Mouse (Mus musculus) CH12.LX (cell line): Measurements from ENCODE around the gene Dnm3. TPM values are rescaled to one million over a fixed set of nuclear protein-coding genes. Genes with fewer than 3 reads are reported as not detected.
A peak's percentile ranks its signal among the peaks of the same experiment; 100 is the strongest.

Experiments used
- DNase-seq: peaks from one replicate; pipeline ENCODE4 v3.0.0-alpha.2; 2013; ENCODE audit errors: extremely low read depth
- H3K27ac ChIP-seq: 2 replicates; pipeline ENCODE4 v1.5.1; 2012; ENCODE audit warnings: low read depth, mild to moderate bottlenecking, control low read depth, moderate library complexity; ENCODE audit not compliant: insufficient read depth
- H3K27me3 ChIP-seq: replicated peaks from 2 replicates; pipeline ENCODE3; 2012; ENCODE audit warnings: inconsistent platforms
- H3K36me3 ChIP-seq, 2 experiments: replicated peaks in 1 of 2; 2 replicates each; pipeline versions ENCODE3 to v1.6.1; 2012; ENCODE audit warnings: inconsistent platforms in 1 of 2, low read length in 1 of 2, mild to moderate bottlenecking in 1 of 2, mixed read lengths in 1 of 2, moderate library complexity in 1 of 2; ENCODE audit not compliant: control insufficient read depth in 1 of 2, insufficient read depth in 1 of 2
- H3K4me1 ChIP-seq, 2 experiments: 2 replicates each; pipeline ENCODE4 v1.6.1; 2012; ENCODE audit warnings: inconsistent platforms in 1 of 2, moderate library complexity in 1 of 2; ENCODE audit not compliant: insufficient read depth in 2 of 2, control insufficient read depth in 1 of 2
- H3K4me2 ChIP-seq: 2 replicates; pipeline ENCODE4 v1.6.1; 2012; ENCODE audit warnings: low read depth, mild to moderate bottlenecking, control low read depth; ENCODE audit not compliant: poor library complexity, insufficient read depth, severe bottlenecking
- H3K4me3 ChIP-seq, 3 experiments: fragments of 150-350 bp in 1 of 3; sonication (generic) in 1 of 3; replicated peaks in 1 of 3; 2 replicates each; pipeline versions ENCODE3 to v1.5.1; 2011 to 2012; ENCODE audit warnings: low read depth in 2 of 3, low read length in 2 of 3, mild to moderate bottlenecking in 2 of 3, moderate library complexity in 2 of 3, control low read depth in 1 of 3, improper control_type of control experiment in 1 of 3, inconsistent platforms in 1 of 3, mixed read lengths in 1 of 3; ENCODE audit not compliant: poor library complexity in 1 of 3
- H3K79me2 ChIP-seq: replicated peaks from 2 replicates; pipeline ENCODE4 v1.6.1; 2012; ENCODE audit warnings: mild to moderate bottlenecking, moderate library complexity; ENCODE audit not compliant: control insufficient read depth, poor library complexity, insufficient read depth, severe bottlenecking; ENCODE audit errors: extremely low read depth
- H3K9ac ChIP-seq: 2 replicates; pipeline ENCODE4 v1.6.1; 2012; ENCODE audit warnings: low read depth, mild to moderate bottlenecking, control low read depth, moderate library complexity; ENCODE audit not compliant: insufficient read depth
- H3K9me3 ChIP-seq: replicated peaks from 2 replicates; pipeline ENCODE3; 2012; ENCODE audit warnings: low read length, inconsistent platforms, mixed read lengths
- CTCF ChIP-seq, 2 experiments: IDR thresholded peaks in 1 of 2; conservative IDR thresholded peaks in 1 of 2; 2 replicates each; pipeline ENCODE4 v1.5.1; 2011 to 2012; ENCODE audit warnings: low read depth in 2 of 2, low read length in 2 of 2, improper control_type of control experiment in 1 of 2, inconsistent platforms in 1 of 2, mild to moderate bottlenecking in 1 of 2, moderate library complexity in 1 of 2
- ELF1 ChIP-seq: IDR thresholded peaks from 2 replicates; pipeline ENCODE4 v1.6.1; 2014; ENCODE audit warnings: low read depth, mild to moderate bottlenecking, inconsistent platforms, low read length, improper control_type of control experiment
- ETS1 ChIP-seq: conservative IDR thresholded peaks from 2 replicates; pipeline ENCODE4 v1.6.1; 2012; ENCODE audit warnings: low read depth, mild to moderate bottlenecking, inconsistent platforms, low read length, improper control_type of control experiment, moderate library complexity
- GABPA ChIP-seq: IDR thresholded peaks from 2 replicates; pipeline ENCODE4 v1.6.1; 2012; ENCODE audit warnings: low read depth, low read length, improper control_type of control experiment, inconsistent platforms; ENCODE audit not compliant: insufficient replicate concordance
- IRF4 ChIP-seq: IDR thresholded peaks from 2 replicates; pipeline ENCODE4 v1.6.1; 2014; ENCODE audit warnings: low read depth, mild to moderate bottlenecking, inconsistent platforms, low read length, improper control_type of control experiment
- JUN ChIP-seq: IDR thresholded peaks from 2 replicates; pipeline ENCODE4 v1.6.1; 2011; ENCODE audit warnings: low read depth, mild to moderate bottlenecking, low read length, improper control_type of control experiment, moderate library complexity; ENCODE audit not compliant: insufficient read depth
- JUND ChIP-seq: conservative IDR thresholded peaks from 2 replicates; pipeline ENCODE4 v1.6.1; 2011; ENCODE audit warnings: low read depth, low read length, improper control_type of control experiment
- MEF2A ChIP-seq: IDR thresholded peaks from 2 replicates; pipeline ENCODE4 v1.6.1; 2014; ENCODE audit warnings: low read depth, mild to moderate bottlenecking, inconsistent platforms, low read length, improper control_type of control experiment, borderline replicate concordance
- MYC ChIP-seq: IDR thresholded peaks from 2 replicates; pipeline ENCODE4 v1.6.1; 2011; ENCODE audit warnings: low read depth, mild to moderate bottlenecking, improper control_type of control experiment, low read length
- NRF1 ChIP-seq: IDR thresholded peaks from 2 replicates; pipeline ENCODE4 v1.6.1; 2014; ENCODE audit warnings: low read depth, mild to moderate bottlenecking, inconsistent platforms, low read length, improper control_type of control experiment, moderate library complexity
- PAX5 ChIP-seq: IDR thresholded peaks from 2 replicates; pipeline ENCODE4 v1.6.1; 2012; ENCODE audit warnings: low read length, inconsistent platforms, mixed read lengths
- POLR2A ChIP-seq: IDR thresholded peaks from 2 replicates; pipeline ENCODE4 v1.6.1; 2011; ENCODE audit warnings: low read depth, mild to moderate bottlenecking, improper control_type of control experiment, low read length
- RAD21 ChIP-seq: IDR thresholded peaks from 2 replicates; pipeline ENCODE4 v1.6.1; 2011; ENCODE audit warnings: low read depth, mild to moderate bottlenecking, low read length, improper control_type of control experiment, moderate library complexity
- SIN3A ChIP-seq: IDR thresholded peaks from 2 replicates; pipeline ENCODE4 v1.6.1; 2012; ENCODE audit warnings: low read length, improper control_type of control experiment, inconsistent platforms
- SMC3 ChIP-seq: IDR thresholded peaks from 2 replicates; pipeline ENCODE4 v1.6.1; 2011; ENCODE audit warnings: low read depth, low read length, improper control_type of control experiment
- TBP ChIP-seq: conservative IDR thresholded peaks from 2 replicates; pipeline ENCODE4 v1.6.1; 2011; ENCODE audit warnings: low read depth, low read length, improper control_type of control experiment
- TCF12 ChIP-seq: IDR thresholded peaks from 2 replicates; pipeline ENCODE4 v1.6.1; 2014; ENCODE audit warnings: low read depth, mild to moderate bottlenecking, inconsistent platforms, low read length, improper control_type of control experiment
- UBTF ChIP-seq: IDR thresholded peaks from 2 replicates; pipeline ENCODE4 v1.6.1; 2012; ENCODE audit warnings: low read depth, mild to moderate bottlenecking, inconsistent platforms, low read length, improper control_type of control experiment, moderate library complexity
- USF1 ChIP-seq: IDR thresholded peaks from 2 replicates; pipeline ENCODE4 v1.6.1; 2014; ENCODE audit warnings: low read depth, mild to moderate bottlenecking, inconsistent platforms, low read length, improper control_type of control experiment
- USF2 ChIP-seq: conservative IDR thresholded peaks from 2 replicates; pipeline ENCODE4 v1.6.1; 2011; ENCODE audit warnings: low read depth, low read length, improper control_type of control experiment
- ZC3H11A ChIP-seq: IDR thresholded peaks from 2 replicates; pipeline ENCODE4 v1.6.1; 2012; ENCODE audit warnings: low read depth, mild to moderate bottlenecking, inconsistent platforms, low read length, improper control_type of control experiment
- ZMIZ1 ChIP-seq: IDR thresholded peaks from 2 replicates; pipeline ENCODE4 v1.6.1; 2012; ENCODE audit warnings: low read depth, mild to moderate bottlenecking, inconsistent platforms, low read length, improper control_type of control experiment
- dilution Hi-C: fragments of 300-500 bp; cut with MboI; formaldehyde crosslinking; loops from 2 replicates; pipeline ENCODE4 v1.14.3; 2020; ENCODE audit warnings: low sequenced_read_pairs; ENCODE audit not compliant: extremely low pct_unique_long_range_greater_than_20kb, extremely low pct_ligation_motif_present
- in situ Hi-C: fragments of 300-500 bp; cut with MboI; formaldehyde crosslinking; loops from 3 replicates; pipeline ENCODE4 v1.14.3; 2019; ENCODE audit warnings: low sequenced_read_pairs, low pct_ligation_motif_present, low pct_unique_long_range_greater_than_20kb, mixed read lengths
- polyA plus RNA-seq: library from polyadenylated mRNA; unstranded; fragments of >175 nt; gene quantifications from 2 replicates; pipeline ENCODE4 v1.2.1, GENCODE M21; 2012; ENCODE audit warnings: low read depth; ENCODE audit not compliant: insufficient read length
- total RNA-seq, 2 experiments: library from RNA; depleted of rRNA; stranded (reverse); fragments of 300-350 nt in 1 of 2; fragments of >200 nt in 1 of 2; gene quantifications; 2 replicates each; pipeline ENCODE4 v1.2.3; 2012 to 2014

The Dnm3 gene
- total and polyA plus RNA-seq, 3 experiments: 3.6 to 9.5 (median 6.9) TPM

DNA sequence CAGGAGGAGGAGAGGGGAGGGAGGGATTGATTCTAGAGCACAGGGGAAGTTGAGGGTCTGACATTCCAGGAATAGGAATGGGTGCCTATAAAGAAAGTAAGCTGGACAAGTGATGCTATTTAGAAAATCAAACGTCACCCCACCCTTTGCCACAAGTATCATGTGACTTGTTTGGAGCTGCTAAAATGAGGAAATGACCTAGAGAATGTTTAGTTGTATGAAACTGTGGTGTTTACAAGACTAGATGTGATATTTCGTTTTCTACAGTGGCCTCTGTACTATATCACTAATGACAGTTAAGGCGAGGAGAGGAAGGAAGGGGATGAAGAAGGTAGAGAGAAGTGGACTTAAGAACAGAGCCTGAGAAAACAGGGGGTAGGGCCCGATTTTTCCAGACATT lies 479.1 kb downstream of the Dnm3 start:
- Histone ChIP-seq H3K79me2 (no peaks in the 10 kb centered on the region), H3K4me3 (no peak overlapping the region), H3K27me3 (no peaks in the 10 kb centered on the region), H3K4me1 (peaks cover 14 to 24% of the 10 kb centered on the region in 2 experiments), H3K9me3 (no peaks in the 10 kb centered on the region), H3K36me3 (peaks cover 0 to 3% of the 10 kb centered on the region in 2 experiments), H3K4me2 (peak overlapping the region; percentile 44; the same call in 1 of the 2 replicates), H3K27ac (no peak overlapping the region)
- DNase-seq: peak; percentile 39
- dilution Hi-C loops: no loop called here
- in situ Hi-C loops: no loop called here
- no peak for TF ChIP-seq CTCF (conservative IDR thresholded peaks at IDR 0.05 in 1 of 2, IDR thresholded peaks at IDR 0.05 in 1 of 2; ENCODE audit: low read depth in 2 of 2, low read length in 2 of 2)
- TF ChIP-seq ELF1: 0 out of 2 replicates have a peak, but pooled peaks have one; percentile 4
- no peak for TF ChIP-seq USF2
- TF ChIP-seq USF1: peak; percentile 50
- no peak for TF ChIP-seq JUND
- TF ChIP-seq NRF1: no peak
- TF ChIP-seq, all 38 proteins: peak for 2
- H3K9ac ChIP-seq: 0 out of 2 replicates have a peak overlapping the region, but pooled peaks have one; percentile 25

GRCm38 (mm10) chr1:161992389-161992788 lies 485.4 kb downstream of the Dnm3 start:
- Histone ChIP-seq H3K27me3 (no peaks in the 10 kb centered on the region), H3K4me1 (peaks cover 2 to 14% of the 10 kb centered on the region in 2 experiments; a peak in 3 of 4 replicates), H3K4me3 (no peak overlapping the region), H3K36me3 (no peaks in the 10 kb centered on the region), H3K79me2 (no peaks in the 10 kb centered on the region), H3K9me3 (no peaks in the 10 kb centered on the region), H3K9ac (no peak overlapping the region), H3K4me2 (no peak overlapping the region)
- DNase-seq: no peak
- dilution Hi-C loops: no loop called here
- in situ Hi-C loops: no loop called here
- TF ChIP-seq UBTF (no peak), IRF4 (no peak), PAX5 (no peak), MEF2A (no peak), USF1 (no peak), POLR2A (no peak), ELF1 (no peak), TBP (no peak), ETS1 (no peak), RAD21 (no peak), SIN3A (no peak), ZMIZ1 (no peak), JUN (no peak), JUND (no peak), GABPA (no peak), MYC (no peak), ZC3H11A (no peak), SMC3 (no peak), TCF12 (no peak)
- TF ChIP-seq, all 38 proteins: peak for 0
- no peak overlapping the region for H3K27ac ChIP-seq
